Mouse (Mus musculus) testis, adult 2 months (tissue): ENCODE data around the gene Taar1.
A peak's percentile ranks its signal among the peaks of the same experiment; 100 is the strongest.

Source experiments
- CTCF ChIP-seq: fragments of 200-500 bp; IDR thresholded peaks from 2 replicates; pipeline ENCODE4 v1.5.1; 2012; ENCODE audit warnings: low read depth, mild to moderate bottlenecking, inconsistent platforms, low read length, moderate library complexity; ENCODE audit not compliant: control insufficient read depth, insufficient read depth, insufficient replicate concordance
- POLR2A ChIP-seq: fragments of 200-500 bp; IDR thresholded peaks from 2 replicates; pipeline ENCODE4 v1.6.1; 2012; ENCODE audit warnings: low read depth, mild to moderate bottlenecking, inconsistent platforms, low read length, moderate library complexity; ENCODE audit not compliant: control insufficient read depth

DNA sequence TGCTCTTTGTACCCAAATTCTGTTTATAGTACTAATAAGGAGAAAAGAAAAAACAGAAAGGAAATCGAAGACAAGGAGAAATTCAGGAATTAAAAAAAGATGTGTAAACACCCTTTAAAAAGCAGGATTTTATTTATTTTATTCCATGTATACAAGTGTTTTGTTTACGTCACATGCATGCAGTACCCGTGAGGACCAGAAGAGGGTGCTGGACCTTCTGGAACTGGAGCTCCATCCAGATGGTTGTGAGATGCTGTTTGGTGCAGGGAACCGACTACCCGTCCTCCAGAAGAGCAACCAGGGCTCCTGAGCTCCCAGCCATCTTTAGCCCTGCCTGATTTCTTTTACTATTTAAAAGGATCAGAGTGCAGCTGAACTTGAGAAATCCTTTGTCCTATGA is 22.3 kb downstream of the Taar1 start:
- TF ChIP-seq CTCF = peak; percentile 68; the same call in 1 of the 2 replicates
- TF ChIP-seq POLR2A = no peak
